Mouse (Mus musculus) heart, embryonic 10.5 days (tissue): ENCODE data around the gene Hhipl1. TPM values are rescaled to one million over a fixed set of nuclear protein-coding genes. Genes with fewer than 3 reads are reported as not detected.

Source experiments
- DNase-seq: peaks from one replicate; pipeline ENCODE4 v3.0.0-alpha.2; 2017; ENCODE audit warnings: low spot score
- H3K27ac ChIP-seq: fragments of 300-500 bp; sonication (generic); 2 replicates; pipeline ENCODE4 v1.5.1; 2016; ENCODE audit warnings: mild to moderate bottlenecking
- H3K27me3 ChIP-seq: fragments of 300-500 bp; sonication (generic); 2 replicates; pipeline ENCODE4 v1.6.1; 2016; ENCODE audit warnings: mild to moderate bottlenecking; ENCODE audit not compliant: poor library complexity, insufficient read depth, severe bottlenecking
- H3K36me3 ChIP-seq: fragments of 300-500 bp; sonication (generic); 2 replicates; pipeline ENCODE4 v1.6.1; 2016; ENCODE audit warnings: mild to moderate bottlenecking, moderate library complexity
- H3K4me1 ChIP-seq: fragments of 300-500 bp; sonication (generic); 2 replicates; pipeline ENCODE4 v1.6.1; 2016; ENCODE audit warnings: mild to moderate bottlenecking
- H3K4me3 ChIP-seq: fragments of 300-500 bp; sonication (generic); 2 replicates; pipeline ENCODE4 v1.5.1; 2016; ENCODE audit warnings: mild to moderate bottlenecking, moderate library complexity
- H3K9me3 ChIP-seq: fragments of 300-500 bp; sonication (generic); 2 replicates; pipeline ENCODE4 v1.6.1; 2016; ENCODE audit warnings: mild to moderate bottlenecking, moderate library complexity
- WGBS: fragments of 180-500 bp; shearing (Covaris S2); methylation state at CpG from one replicate; pipeline ENCODE4 v1.1.7; 2016; 5-methylcytosine and 5-hydroxymethylcytosine counted together
- polyA plus RNA-seq: library from polyadenylated mRNA; unstranded; fragments of >200 nt; fragmentation: Nextera tagmentation; extraction: Ambion mirVana; gene quantifications from 2 replicates; pipeline ENCODE4 v1.2.1, GENCODE M21; 2016

Gene Hhipl1
- polyA plus RNA-seq, 1 experiment from 2014 or later = 0.28 TPM

DNA sequence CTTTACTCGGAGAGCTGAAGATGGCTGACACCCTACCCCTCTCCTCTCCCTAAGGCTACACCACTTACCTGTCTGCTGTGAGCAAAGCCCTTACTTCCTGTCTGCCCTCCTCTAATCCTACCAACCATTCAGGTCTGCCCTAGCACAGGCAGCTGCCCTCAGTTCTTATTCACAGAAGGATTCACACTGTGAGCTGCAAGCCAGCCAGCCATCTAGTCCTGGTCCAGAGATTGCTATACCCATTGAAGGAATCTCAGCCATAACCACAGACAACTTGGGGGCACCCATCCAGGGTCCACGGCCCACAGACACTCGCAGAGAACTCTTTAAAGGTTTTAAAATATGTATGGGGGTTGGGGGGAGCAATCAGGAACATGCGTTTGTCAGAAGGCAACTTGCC is 19.7 kb upstream of the Hhipl1 start:
- Histone ChIP-seq H3K27me3 (0 out of 2 replicates have a peak, but pooled peaks cover 5% of the 10 kb centered on the region), H3K36me3 (no peaks in the 10 kb centered on the region), H3K4me1 (peaks cover 21% of the 10 kb centered on the region), H3K4me3 (no peak overlapping the region), H3K9me3 (no peaks in the 10 kb centered on the region), H3K27ac (no peak overlapping the region)
- 82% methylated on average over 4 of the region's 4 CpGs for WGBS
- DNase-seq = no peak

DNA sequence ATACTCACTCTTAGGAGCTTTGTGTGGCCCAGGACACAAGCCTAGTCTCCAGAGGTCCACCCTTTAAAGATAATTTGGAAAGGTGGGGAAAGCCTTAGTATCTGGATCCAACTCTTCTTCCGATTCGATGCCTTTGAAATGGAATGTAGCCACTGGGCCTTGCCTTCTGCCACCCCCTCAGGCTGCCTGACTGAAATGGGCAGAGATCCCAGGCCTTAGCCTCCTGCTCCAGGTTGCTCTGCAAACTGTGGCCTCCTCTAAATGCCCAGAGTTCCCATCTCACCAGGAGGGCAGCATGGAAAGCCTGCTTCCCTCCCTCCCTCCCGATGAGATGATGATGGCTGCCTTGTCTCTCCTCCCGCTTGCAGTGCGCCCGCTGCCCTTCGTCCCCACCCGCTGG is 19.1 kb upstream of the Hhipl1 start:
- H3K36me3 ChIP-seq = no peaks in the 10 kb centered on the region
- DNase-seq = no peak
- peaks cover 22% of the 10 kb centered on the region for H3K4me1 ChIP-seq
- WGBS = 90% methylated on average over 8 of the region's 8 CpGs
- H3K9me3 ChIP-seq = no peaks in the 10 kb centered on the region
- H3K4me3 ChIP-seq = no peak overlapping the region
- H3K27me3 ChIP-seq = 0 out of 2 replicates have a peak, but pooled peaks cover 10% of the 10 kb centered on the region
- H3K27ac ChIP-seq = no peak overlapping the region

DNA sequence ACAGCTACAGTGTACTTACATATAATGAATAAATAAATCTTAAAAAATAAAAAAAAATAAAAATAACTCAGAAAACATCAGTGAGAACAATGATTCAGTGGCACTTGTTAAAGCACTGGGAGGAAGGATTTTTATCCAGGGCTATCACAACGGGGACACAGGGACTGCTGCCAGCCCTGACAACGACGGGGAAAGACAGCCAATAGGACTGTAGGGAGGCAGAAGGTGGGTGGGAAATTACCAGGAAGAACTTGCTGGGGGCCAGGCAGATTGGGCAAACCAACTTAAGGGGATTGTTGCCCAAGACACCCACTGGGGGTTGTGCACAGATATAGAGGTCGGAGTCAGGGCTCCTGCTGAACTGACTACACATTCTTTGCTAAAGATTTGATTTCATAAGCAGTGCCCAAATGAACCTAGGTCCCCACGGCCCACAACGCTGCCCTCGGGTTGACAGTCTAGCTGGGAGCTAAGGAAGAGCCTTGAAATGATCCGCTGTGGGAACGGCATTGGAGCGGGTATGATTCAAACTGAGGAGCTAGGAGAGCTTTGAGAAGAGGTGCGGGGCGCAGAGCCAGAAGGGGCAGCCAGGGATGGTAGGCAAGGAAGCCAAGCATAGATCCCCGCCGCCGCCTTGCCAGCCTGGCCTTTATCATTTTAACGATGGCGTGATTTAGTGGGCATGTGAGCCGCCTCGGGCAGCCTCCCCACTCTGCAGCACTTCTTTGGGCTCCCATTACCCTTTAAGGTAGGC is 17.8 kb upstream of the Hhipl1 start:
- Histone ChIP-seq H3K36me3 (no peaks in the 10 kb centered on the region), H3K4me3 (no peak overlapping the region), H3K27me3 (0 out of 2 replicates have a peak, but pooled peaks cover 10% of the 10 kb centered on the region), H3K27ac (no peak overlapping the region), H3K4me1 (peaks cover 32% of the 10 kb centered on the region), H3K9me3 (no peaks in the 10 kb centered on the region)
- WGBS = 77% methylated on average over 19 of the region's 19 CpGs
- no peak for DNase-seq

DNA sequence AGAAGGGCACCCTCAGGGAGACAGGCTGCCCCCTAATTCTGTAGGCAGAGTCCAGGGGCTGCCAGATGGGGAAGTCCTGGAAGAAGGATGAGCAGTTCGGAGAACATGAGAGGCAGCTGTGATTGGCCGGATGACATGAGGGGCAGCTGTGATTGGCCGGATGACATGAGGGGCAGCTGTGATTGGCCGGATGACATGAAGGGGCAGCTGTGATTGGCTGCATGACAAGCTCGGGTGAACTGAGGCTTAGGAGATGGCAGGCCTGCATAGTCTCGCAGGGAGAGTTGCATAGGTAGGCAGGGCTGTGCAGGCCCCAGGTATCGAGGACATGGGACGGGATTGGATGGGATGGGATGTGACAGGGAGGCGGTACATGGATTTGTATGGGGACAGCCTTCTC is 13.7 kb upstream of the Hhipl1 start:
- WGBS = 4% methylated on average over 9 of the region's 9 CpGs
- Histone ChIP-seq H3K27me3 (peaks cover 11% of the 10 kb centered on the region), H3K4me1 (peaks cover 11% of the 10 kb centered on the region), H3K4me3 (peak overlapping the region; percentile 37), H3K9me3 (no peaks in the 10 kb centered on the region), H3K27ac (no peak overlapping the region), H3K36me3 (no peaks in the 10 kb centered on the region)
- peak; percentile 73 for DNase-seq

DNA sequence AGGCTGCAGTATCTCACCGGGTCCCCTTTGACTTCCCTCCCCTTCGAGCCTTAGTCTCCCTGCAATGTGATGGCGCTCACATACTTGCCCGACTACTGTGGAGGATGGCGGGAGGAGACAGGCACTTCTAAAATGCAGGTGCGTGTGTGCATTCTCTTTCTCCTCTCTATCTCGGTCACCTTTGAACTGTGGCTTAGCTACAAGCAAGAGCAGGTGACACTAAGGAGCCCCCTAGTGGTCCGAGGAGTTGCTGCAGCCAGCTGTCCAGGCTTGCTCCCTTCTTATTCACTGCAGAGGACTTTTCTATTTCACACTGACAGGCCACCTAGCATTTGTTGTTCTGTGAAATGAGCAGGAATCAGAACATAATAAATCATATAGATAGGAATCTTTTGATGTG is 13.1 kb upstream of the Hhipl1 start:
- H3K27me3 ChIP-seq = peaks cover 12% of the 10 kb centered on the region
- WGBS = 4% methylated on average over 8 of the region's 8 CpGs
- H3K9me3 ChIP-seq = no peaks in the 10 kb centered on the region
- H3K4me3 ChIP-seq = peak overlapping the region; percentile 37
- no peak overlapping the region for H3K27ac ChIP-seq
- peak; percentile 84 for DNase-seq
- H3K4me1 ChIP-seq = peaks cover 11% of the 10 kb centered on the region
- H3K36me3 ChIP-seq = no peaks in the 10 kb centered on the region

DNA sequence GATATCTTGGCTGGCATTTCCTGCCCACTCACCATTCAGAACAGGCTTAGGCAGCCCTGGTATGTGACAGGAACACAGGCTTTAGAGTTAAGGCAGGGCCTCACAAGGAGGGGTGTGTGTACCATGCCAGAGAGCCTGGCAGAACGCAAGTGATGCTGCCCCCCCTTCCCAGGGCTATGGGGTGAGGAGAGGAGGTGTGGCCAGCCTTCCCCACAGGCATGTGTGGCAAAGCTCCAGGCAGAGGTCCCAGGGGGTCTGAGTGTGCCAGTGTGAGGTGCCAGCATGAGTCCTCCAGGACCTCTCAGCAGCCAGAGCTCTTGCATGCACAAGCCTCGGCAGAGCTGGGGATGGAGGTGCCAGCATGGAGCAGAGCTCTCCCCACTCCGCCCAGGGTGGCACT is 11.4 kb upstream of the Hhipl1 start:
- H3K27me3 ChIP-seq = peaks cover 15% of the 10 kb centered on the region
- H3K27ac ChIP-seq = no peak overlapping the region
- peaks cover 11% of the 10 kb centered on the region for H3K4me1 ChIP-seq
- no peaks in the 10 kb centered on the region for H3K9me3 ChIP-seq
- H3K36me3 ChIP-seq = no peaks in the 10 kb centered on the region
- no peak overlapping the region for H3K4me3 ChIP-seq
- DNase-seq = no peak
- WGBS = 68% methylated on average over 3 of the region's 3 CpGs

DNA sequence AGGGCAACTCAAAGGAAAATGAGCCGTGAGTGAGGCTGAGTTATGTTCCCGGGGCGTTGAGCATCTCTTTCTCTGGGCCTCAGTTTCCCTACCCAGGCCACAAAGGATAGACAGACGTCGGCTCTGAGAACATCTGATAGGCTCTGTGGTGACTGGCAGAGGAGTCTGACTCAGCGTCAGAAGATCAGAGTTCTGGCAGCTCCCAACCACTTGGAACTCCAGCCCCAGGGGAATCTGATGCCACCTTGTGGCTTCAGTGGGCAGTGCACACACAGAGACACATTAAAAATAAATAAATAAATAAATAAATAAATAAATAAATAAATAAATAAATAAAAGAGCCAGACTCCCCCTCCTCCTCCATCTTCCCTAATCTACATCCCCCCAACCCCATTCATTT is 9.0 kb upstream of the Hhipl1 start:
- no peak overlapping the region for H3K4me3 ChIP-seq
- WGBS = 75% methylated on average over 6 of the region's 6 CpGs
- H3K4me1 ChIP-seq = peaks cover 10% of the 10 kb centered on the region
- H3K9me3 ChIP-seq = no peaks in the 10 kb centered on the region
- DNase-seq = no peak
- H3K27me3 ChIP-seq = peaks cover 10% of the 10 kb centered on the region
- no peak overlapping the region for H3K27ac ChIP-seq
- no peaks in the 10 kb centered on the region for H3K36me3 ChIP-seq

DNA sequence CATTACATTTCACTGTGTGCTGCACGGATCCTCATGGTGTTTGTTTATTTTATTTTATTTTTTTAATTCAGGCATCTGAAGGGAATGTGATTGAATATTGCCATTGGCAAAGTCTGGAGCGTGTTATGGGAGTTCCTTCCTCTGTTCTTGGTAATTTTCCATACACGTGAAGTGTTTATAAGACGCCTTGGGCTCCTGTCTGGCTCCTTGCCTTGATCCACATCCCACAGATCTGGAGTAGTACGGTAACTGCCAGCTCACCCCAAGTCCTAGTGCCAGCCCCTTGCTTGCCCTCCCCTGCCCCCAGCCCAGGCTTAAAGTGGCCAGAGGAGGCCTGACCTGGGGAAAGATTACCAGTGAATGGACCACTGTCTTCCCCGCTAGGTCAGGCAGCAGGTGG is 5.1 kb upstream of the Hhipl1 start:
- WGBS = 75% methylated on average over 6 of the region's 6 CpGs
- Histone ChIP-seq H3K4me3 (no peak overlapping the region), H3K4me1 (peaks cover 8% of the 10 kb centered on the region), H3K36me3 (no peaks in the 10 kb centered on the region), H3K27ac (no peak overlapping the region), H3K27me3 (peaks cover 33% of the 10 kb centered on the region), H3K9me3 (no peaks in the 10 kb centered on the region)
- DNase-seq = no peak

DNA sequence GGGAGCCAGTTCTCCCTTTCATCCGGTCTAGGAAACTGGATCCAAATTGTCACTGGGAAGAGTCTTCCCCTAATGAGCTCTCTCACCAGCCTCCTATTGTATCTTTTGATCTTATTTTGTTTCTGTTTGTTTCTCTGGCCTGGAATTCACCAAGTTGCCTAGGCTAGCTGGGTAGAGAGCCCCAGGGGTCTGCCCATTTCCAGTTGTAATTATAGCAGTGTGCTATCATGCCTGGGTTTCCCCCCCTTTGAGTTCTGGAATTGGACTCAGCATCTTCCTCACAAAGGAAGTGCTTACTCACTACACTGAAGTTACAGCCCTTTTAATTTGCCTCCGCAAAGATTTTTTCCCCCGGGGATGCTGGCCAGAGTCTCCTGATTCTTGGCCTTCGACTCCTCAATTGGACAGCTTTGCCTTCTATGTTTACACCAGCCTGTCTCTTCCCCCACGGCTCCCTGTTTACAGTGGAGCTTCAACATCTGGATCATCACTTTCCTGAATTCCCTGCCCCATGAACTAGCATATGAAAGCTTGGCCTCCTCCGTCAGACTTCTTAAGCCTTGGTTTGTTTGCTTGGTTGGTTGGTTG is 2.2 kb upstream of the Hhipl1 start:
- Histone ChIP-seq H3K4me3 (no peak overlapping the region), H3K27ac (no peak overlapping the region), H3K9me3 (no peaks in the 10 kb centered on the region), H3K4me1 (peaks cover 15% of the 10 kb centered on the region), H3K36me3 (no peaks in the 10 kb centered on the region), H3K27me3 (peaks cover 55% of the 10 kb centered on the region)
- 65% methylated on average over 6 of the region's 6 CpGs for WGBS
- DNase-seq = no peak

DNA sequence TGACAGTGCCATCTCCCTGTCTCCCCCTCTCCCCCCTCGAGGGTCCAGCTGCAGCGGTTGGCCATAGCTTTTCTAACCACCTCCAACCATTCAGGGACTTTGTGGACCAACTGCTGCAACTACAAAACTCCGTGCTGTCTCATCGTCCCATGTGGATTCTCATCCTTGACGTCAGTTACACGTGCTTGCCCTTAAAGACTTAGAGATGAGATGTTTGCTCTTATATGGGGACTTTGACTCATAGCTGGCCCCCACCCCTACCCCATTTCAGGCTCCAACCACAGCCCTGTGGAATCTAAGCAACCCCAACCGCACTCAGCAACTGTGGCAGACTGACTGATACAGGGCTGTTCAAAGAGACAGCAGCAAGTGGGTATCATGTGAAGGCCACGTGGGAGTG is 898 bp upstream of the Hhipl1 start:
- peaks cover 21% of the 10 kb centered on the region for H3K4me1 ChIP-seq
- H3K4me3 ChIP-seq = no peak overlapping the region
- 66% methylated on average over 8 of the region's 8 CpGs for WGBS
- H3K27me3 ChIP-seq = peaks cover 64% of the 10 kb centered on the region
- no peaks in the 10 kb centered on the region for H3K9me3 ChIP-seq
- no peak for DNase-seq
- H3K27ac ChIP-seq = no peak overlapping the region
- H3K36me3 ChIP-seq = no peaks in the 10 kb centered on the region

DNA sequence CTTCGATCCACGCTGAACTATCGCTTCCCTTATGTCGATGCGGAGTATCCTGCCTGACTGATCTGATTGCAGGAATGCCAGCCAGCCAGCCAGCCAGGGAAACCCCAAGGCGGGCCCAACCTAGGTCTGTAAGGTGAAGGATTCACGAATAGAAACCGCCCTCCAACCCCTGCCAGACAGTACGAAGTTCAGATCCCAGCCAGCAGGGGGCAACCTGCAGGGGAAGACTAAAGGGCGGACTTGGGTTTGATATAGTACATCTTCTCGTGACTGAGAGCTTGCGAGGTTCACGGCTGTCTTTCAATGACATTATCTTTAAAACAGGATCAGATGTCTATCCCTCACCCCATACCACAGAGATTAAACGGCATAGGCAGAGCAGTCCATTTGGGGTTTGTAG is 1.5 kb downstream of the Hhipl1 start:
- H3K9me3 ChIP-seq = no peaks in the 10 kb centered on the region
- no peak for DNase-seq
- peaks cover 71% of the 10 kb centered on the region for H3K27me3 ChIP-seq
- H3K4me3 ChIP-seq = no peak overlapping the region
- H3K36me3 ChIP-seq = no peaks in the 10 kb centered on the region
- H3K4me1 ChIP-seq = peaks cover 30% of the 10 kb centered on the region
- WGBS = 19% methylated on average over 14 of the region's 14 CpGs
- no peak overlapping the region for H3K27ac ChIP-seq

DNA sequence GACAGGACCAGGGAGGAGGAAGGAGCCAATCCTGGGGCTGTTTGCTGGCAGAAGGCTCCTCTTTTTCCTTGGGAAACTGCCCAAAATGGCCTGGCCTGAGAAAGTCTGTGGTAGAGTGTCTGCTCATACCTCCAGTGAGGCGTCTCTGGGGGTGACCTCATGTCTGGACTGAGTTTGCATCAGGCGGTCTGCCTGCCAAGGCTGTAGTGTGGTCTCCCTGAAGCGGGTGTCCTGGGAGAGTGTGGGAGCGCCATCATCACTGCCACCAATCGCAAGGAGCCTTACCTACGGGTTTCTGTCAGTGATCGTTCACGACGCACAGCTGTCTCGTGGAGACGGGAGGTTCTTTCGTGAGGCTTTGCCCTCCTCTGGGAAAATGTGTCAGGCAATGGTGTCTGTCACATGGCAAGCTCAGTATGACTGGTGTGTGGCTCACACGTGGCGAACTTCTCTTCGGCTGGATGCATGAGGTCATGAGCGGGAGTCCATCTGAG is 2.3 kb downstream of the Hhipl1 start:
- 85% methylated on average over 16 of the region's 16 CpGs for WGBS
- Histone ChIP-seq H3K36me3 (no peaks in the 10 kb centered on the region), H3K27me3 (peaks cover 68% of the 10 kb centered on the region), H3K27ac (no peak overlapping the region), H3K4me1 (peaks cover 39% of the 10 kb centered on the region), H3K4me3 (no peak overlapping the region), H3K9me3 (no peaks in the 10 kb centered on the region)
- DNase-seq = no peak

DNA sequence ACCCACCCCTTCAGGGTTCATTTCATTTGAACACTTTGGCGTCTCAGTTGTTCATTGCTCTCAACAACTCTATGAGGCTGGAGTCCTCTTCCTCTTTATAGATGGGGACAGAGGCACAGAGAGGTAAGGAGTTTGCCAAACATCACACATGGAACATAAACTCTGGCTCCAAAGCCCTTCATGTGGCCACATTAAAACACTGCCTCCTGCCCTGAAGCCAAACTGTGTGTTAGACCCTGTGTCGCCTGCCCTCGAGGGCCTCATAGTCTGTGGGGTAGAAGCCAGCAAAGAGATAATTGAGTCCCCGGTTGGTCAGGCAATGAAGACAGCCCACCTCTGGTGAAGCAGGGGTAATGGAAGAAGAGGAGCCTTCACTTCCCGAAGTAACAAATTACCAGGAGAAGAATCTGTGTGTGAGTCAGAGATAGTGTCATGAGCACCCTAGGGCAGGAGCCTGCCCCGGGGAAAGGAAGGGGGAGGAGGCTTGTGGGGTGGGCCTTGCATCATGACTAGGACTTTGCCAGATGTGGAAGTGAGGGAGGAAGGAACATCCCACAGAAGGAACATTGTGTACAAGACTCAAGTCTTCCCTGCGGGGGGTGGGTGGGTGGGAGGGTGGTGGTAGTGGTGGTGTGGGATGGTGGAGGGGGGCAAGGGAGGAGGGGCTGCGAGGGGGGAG is 3.2 kb downstream of the Hhipl1 start:
- H3K36me3 ChIP-seq = no peaks in the 10 kb centered on the region
- H3K4me1 ChIP-seq = peaks cover 39% of the 10 kb centered on the region
- peaks cover 59% of the 10 kb centered on the region for H3K27me3 ChIP-seq
- H3K9me3 ChIP-seq = no peaks in the 10 kb centered on the region
- no peak overlapping the region for H3K4me3 ChIP-seq
- DNase-seq = no peak
- 48% methylated on average over 8 of the region's 8 CpGs for WGBS
- no peak overlapping the region for H3K27ac ChIP-seq
